Mouse (Mus musculus): Measurements from ENCODE around the gene Chrne. TPM values are rescaled to one million over a fixed set of nuclear protein-coding genes. Genes with fewer than 3 reads are reported as not detected.

The Chrne gene
- polyA plus RNA-seq, 1 experiment from 2014 or later, result 0.58 TPM

Other genes with a start within 250 kb of the Chrne start
- 29.8 and 36.2 TPM in 2 replicates for gene Pelp1, start 209.2 kb downstream of the Chrne start, polyA plus RNA-seq (2014; fragmentation: Nextera tagmentation; extraction: Ambion mirVana)
- gene Arrb2, start 186.6 kb downstream of the Chrne start, polyA plus RNA-seq (2014; fragmentation: Nextera tagmentation; extraction: Ambion mirVana), result 19.0 and 24.1 TPM in 2 replicates
- gene Med11, start 167.3 kb downstream of the Chrne start, polyA plus RNA-seq (2014; fragmentation: Nextera tagmentation; extraction: Ambion mirVana), result 37.0 and 40.6 TPM in 2 replicates
- gene Zmynd15, start 159.8 kb downstream of the Chrne start, polyA plus RNA-seq (2014; fragmentation: Nextera tagmentation; extraction: Ambion mirVana), result 0.31 and 0.85 TPM in 2 replicates
- 5.7 and 6.0 TPM in 2 replicates for gene Cxcl16, start 159.2 kb downstream of the Chrne start, polyA plus RNA-seq (2014; fragmentation: Nextera tagmentation; extraction: Ambion mirVana)
- 0.52 TPM in 1 of 2 replicates, not detected in the other for gene Tm4sf5, start 114.0 kb downstream of the Chrne start, polyA plus RNA-seq (2014; fragmentation: Nextera tagmentation; extraction: Ambion mirVana)
- 0.54 and 0.98 TPM in 2 replicates for gene Vmo1, start 104.6 kb downstream of the Chrne start, polyA plus RNA-seq (2014; fragmentation: Nextera tagmentation; extraction: Ambion mirVana)
- 0.53 and 0.84 TPM in 2 replicates for gene Gltpd2, start 100.0 kb downstream of the Chrne start, polyA plus RNA-seq (2014; fragmentation: Nextera tagmentation; extraction: Ambion mirVana)
- 706 and 727 TPM in 2 replicates for gene Psmb6, start 93.8 kb downstream of the Chrne start, polyA plus RNA-seq (2014; fragmentation: Nextera tagmentation; extraction: Ambion mirVana)
- gene Gm40193, start 86.3 kb downstream of the Chrne start, polyA plus RNA-seq (2014; fragmentation: Nextera tagmentation; extraction: Ambion mirVana), result 1.1 and 2.7 TPM in 2 replicates
- 9.2 and 9.5 TPM in 2 replicates for gene Pld2, start 79.2 kb downstream of the Chrne start, polyA plus RNA-seq (2014; fragmentation: Nextera tagmentation; extraction: Ambion mirVana)
- gene Mink1, start 56.3 kb downstream of the Chrne start, polyA plus RNA-seq (2014; fragmentation: Nextera tagmentation; extraction: Ambion mirVana), result 17.2 and 18.3 TPM in 2 replicates
- not detected in 2 replicates for gene 4930544D05Rik, start 3.4 kb downstream of the Chrne start, polyA plus RNA-seq (2014; fragmentation: Nextera tagmentation; extraction: Ambion mirVana)
- 0.38 and 0.60 TPM in 2 replicates for gene Gp1ba, start 19.9 kb upstream of the Chrne start, polyA plus RNA-seq (2014; fragmentation: Nextera tagmentation; extraction: Ambion mirVana)
- 100 and 105 TPM in 2 replicates for gene Rnf167, start 28.0 kb upstream of the Chrne start, polyA plus RNA-seq (2014; fragmentation: Nextera tagmentation; extraction: Ambion mirVana)
- gene Slc25a11, start 28.3 kb upstream of the Chrne start, polyA plus RNA-seq (2014; fragmentation: Nextera tagmentation; extraction: Ambion mirVana), result 147 and 165 TPM in 2 replicates
- gene Pfn1, start 35.4 kb upstream of the Chrne start, polyA plus RNA-seq (2014; fragmentation: Nextera tagmentation; extraction: Ambion mirVana), result 1,605 and 1,712 TPM in 2 replicates
- 165 and 289 TPM in 2 replicates for gene Eno3, start 38.0 kb upstream of the Chrne start, polyA plus RNA-seq (2014; fragmentation: Nextera tagmentation; extraction: Ambion mirVana)
- 88.9 and 97.1 TPM in 2 replicates for gene Spag7, start 50.2 kb upstream of the Chrne start, polyA plus RNA-seq (2014; fragmentation: Nextera tagmentation; extraction: Ambion mirVana)
- 12.6 and 12.8 TPM in 2 replicates for gene Camta2, start 68.9 kb upstream of the Chrne start, polyA plus RNA-seq (2014; fragmentation: Nextera tagmentation; extraction: Ambion mirVana)
- gene Inca1, start 80.9 kb upstream of the Chrne start, polyA plus RNA-seq (2014; fragmentation: Nextera tagmentation; extraction: Ambion mirVana), result 1.1 TPM in 2 replicates
- 14.4 and 14.8 TPM in 2 replicates for gene Kif1c, start 81.3 kb upstream of the Chrne start, polyA plus RNA-seq (2014; fragmentation: Nextera tagmentation; extraction: Ambion mirVana)
- 7.0 and 7.3 TPM in 2 replicates for gene Zfp3, start 145.0 kb upstream of the Chrne start, polyA plus RNA-seq (2014; fragmentation: Nextera tagmentation; extraction: Ambion mirVana)
- gene Scimp, start 193.4 kb upstream of the Chrne start, polyA plus RNA-seq (2014; fragmentation: Nextera tagmentation; extraction: Ambion mirVana), result 0.50 and 0.83 TPM in 2 replicates
- gene Rabep1, start 225.6 kb upstream of the Chrne start, polyA plus RNA-seq (2014; fragmentation: Nextera tagmentation; extraction: Ambion mirVana), result 29.4 and 31.8 TPM in 2 replicates